Mouse (Mus musculus): ENCODE measurements around the gene Rapgef5. TPM values are rescaled to one million over a fixed set of nuclear protein-coding genes. Genes with fewer than 3 reads are reported as not detected.

Rapgef5 gene
- 10.4 and 12.0 TPM in 2 replicates for polyA plus RNA-seq (2014; fragmentation: Nextera tagmentation; extraction: Ambion mirVana)

GRCm38 (mm10) chr12:117516179-117516578 is at the start of gene Rapgef5:
Gene Rapgef5 (plus strand): TSS chr12:117516479.
- no peaks in the 10 kb centered on the region for H3K4me1 ChIP-seq (ENCODE audit: control insufficient read depth, insufficient read depth, low read length)
- H3K27me3 ChIP-seq (ENCODE audit: control insufficient read depth, insufficient read depth, low read length) = no peaks in the 10 kb centered on the region
- no peak within 1 kb of the TSS for H3K9ac ChIP-seq (ENCODE audit: low read length)
- WGBS = 100% methylated on average over 2 of the region's 2 CpGs
- H3K36me3 ChIP-seq (ENCODE audit: control insufficient read depth, insufficient read depth, low read length) = no peaks in the 10 kb centered on the region
- H3K9me3 ChIP-seq (ENCODE audit: control insufficient read depth, low read length) = no peaks in the 10 kb centered on the region
- H3K4me2 ChIP-seq = no peak within 1 kb of the TSS
- no peak for DNase-seq (ENCODE audit: low spot score, missing footprints)
- ATAC-seq (ENCODE audit: low FRiP score) = no peak
- no peak within 1 kb of the TSS for H3K4me3 ChIP-seq (ENCODE audit: low read depth, low read length)
- no peak within 1 kb of the TSS for H3K27ac ChIP-seq (ENCODE audit: low read depth, low read length)

- no peak for ATAC-seq (ENCODE audit: low FRiP score)
- H3K27ac ChIP-seq (ENCODE audit: low read depth, low read length) = no peak overlapping the region
- no peak overlapping the region for H3K4me3 ChIP-seq (ENCODE audit: low read depth, low read length)
- no peaks in the 10 kb centered on the region for H3K36me3 ChIP-seq (ENCODE audit: control insufficient read depth, insufficient read depth, low read length)
- H3K4me2 ChIP-seq = no peak overlapping the region
- no peaks in the 10 kb centered on the region for H3K27me3 ChIP-seq (ENCODE audit: control insufficient read depth, insufficient read depth, low read length)
- no peaks in the 10 kb centered on the region for H3K9me3 ChIP-seq (ENCODE audit: control insufficient read depth, low read length)
- H3K9ac ChIP-seq (ENCODE audit: low read length) = no peak overlapping the region
- DNase-seq (ENCODE audit: low spot score, missing footprints) = no peak
- H3K4me1 ChIP-seq (ENCODE audit: control insufficient read depth, insufficient read depth, low read length) = no peaks in the 10 kb centered on the region
- 66% methylated on average over 5 of the region's 5 CpGs for WGBS
Observed at GRCm38 (mm10) chr12:117468329-117468728, 48.0 kb upstream of the Rapgef5 start.

GRCm38 (mm10) chr12:117479014-117479413 is 37.3 kb upstream of the Rapgef5 start:
- ATAC-seq (ENCODE audit: low FRiP score) (no peak), DNase-seq (ENCODE audit: low spot score, missing footprints) (peak; percentile 84)
- H3K9me3 ChIP-seq (ENCODE audit: control insufficient read depth, low read length) = no peaks in the 10 kb centered on the region
- no peaks in the 10 kb centered on the region for H3K36me3 ChIP-seq (ENCODE audit: control insufficient read depth, insufficient read depth, low read length)
- no peak overlapping the region for H3K27ac ChIP-seq (ENCODE audit: low read depth, low read length)
- no peak overlapping the region for H3K4me2 ChIP-seq
- no peak overlapping the region for H3K9ac ChIP-seq (ENCODE audit: low read length)
- WGBS = 44% methylated on average over 3 of the region's 3 CpGs
- no peak overlapping the region for H3K4me3 ChIP-seq (ENCODE audit: low read depth, low read length)
- peaks cover 15% of the 10 kb centered on the region for H3K4me1 ChIP-seq (ENCODE audit: control insufficient read depth, insufficient read depth, low read length)
- no peaks in the 10 kb centered on the region for H3K27me3 ChIP-seq (ENCODE audit: control insufficient read depth, insufficient read depth, low read length)

GRCm38 (mm10) chr12:117479680-117480079 is 36.6 kb upstream of the Rapgef5 start:
- no peak overlapping the region for H3K4me2 ChIP-seq
- H3K4me1 ChIP-seq (ENCODE audit: control insufficient read depth, insufficient read depth, low read length) = peaks cover 15% of the 10 kb centered on the region
- H3K4me3 ChIP-seq (ENCODE audit: low read depth, low read length) = no peak overlapping the region
- DNase-seq (ENCODE audit: low spot score, missing footprints) (peak; percentile 37), ATAC-seq (ENCODE audit: low FRiP score) (no peak)
- H3K27ac ChIP-seq (ENCODE audit: low read depth, low read length) = no peak overlapping the region
- no peaks in the 10 kb centered on the region for H3K9me3 ChIP-seq (ENCODE audit: control insufficient read depth, low read length)
- H3K27me3 ChIP-seq (ENCODE audit: control insufficient read depth, insufficient read depth, low read length) = no peaks in the 10 kb centered on the region
- 79% methylated on average over 7 of the region's 7 CpGs for WGBS
- H3K36me3 ChIP-seq (ENCODE audit: control insufficient read depth, insufficient read depth, low read length) = no peaks in the 10 kb centered on the region
- no peak overlapping the region for H3K9ac ChIP-seq (ENCODE audit: low read length)

GRCm38 (mm10) chr12:117480958-117481357 is 35.3 kb upstream of the Rapgef5 start:
- H3K9ac ChIP-seq (ENCODE audit: low read length) = no peak overlapping the region
- DNase-seq (ENCODE audit: low spot score, missing footprints) (peak; percentile 69), ATAC-seq (ENCODE audit: low FRiP score) (no peak)
- H3K4me3 ChIP-seq (ENCODE audit: low read depth, low read length) = no peak overlapping the region
- 87% methylated on average over 3 of the region's 3 CpGs for whole genome bisulfite sequencing
- H3K27me3 ChIP-seq (ENCODE audit: control insufficient read depth, insufficient read depth, low read length) = no peaks in the 10 kb centered on the region
- peaks cover 15% of the 10 kb centered on the region for H3K4me1 ChIP-seq (ENCODE audit: control insufficient read depth, insufficient read depth, low read length)
- no peaks in the 10 kb centered on the region for H3K36me3 ChIP-seq (ENCODE audit: control insufficient read depth, insufficient read depth, low read length)
- H3K4me2 ChIP-seq = no peak overlapping the region
- H3K27ac ChIP-seq (ENCODE audit: low read depth, low read length) = no peak overlapping the region
- no peaks in the 10 kb centered on the region for H3K9me3 ChIP-seq (ENCODE audit: control insufficient read depth, low read length)

GRCm38 (mm10) chr12:117482665-117483064 is 33.6 kb upstream of the Rapgef5 start:
- peaks cover 9% of the 10 kb centered on the region for H3K4me1 ChIP-seq (ENCODE audit: control insufficient read depth, insufficient read depth, low read length)
- H3K4me2 ChIP-seq = no peak overlapping the region
- H3K4me3 ChIP-seq (ENCODE audit: low read depth, low read length) = no peak overlapping the region
- H3K36me3 ChIP-seq (ENCODE audit: control insufficient read depth, insufficient read depth, low read length) = no peaks in the 10 kb centered on the region
- no peak overlapping the region for H3K9ac ChIP-seq (ENCODE audit: low read length)
- no peak for ATAC-seq (ENCODE audit: low FRiP score)
- peak; percentile 69 for DNase-seq (ENCODE audit: low spot score, missing footprints)
- H3K27ac ChIP-seq (ENCODE audit: low read depth, low read length) = no peak overlapping the region
- H3K9me3 ChIP-seq (ENCODE audit: control insufficient read depth, low read length) = no peaks in the 10 kb centered on the region
- H3K27me3 ChIP-seq (ENCODE audit: control insufficient read depth, insufficient read depth, low read length) = no peaks in the 10 kb centered on the region
- WGBS = 44% methylated on average over 3 of the region's 3 CpGs

GRCm38 (mm10) chr12:117486118-117487057 is 29.9 kb upstream of the Rapgef5 start:
- H3K9ac ChIP-seq (ENCODE audit: low read length) = no peak overlapping the region
- no peaks in the 10 kb centered on the region for H3K9me3 ChIP-seq (ENCODE audit: control insufficient read depth, low read length)
- H3K27ac ChIP-seq (ENCODE audit: low read depth, low read length) = no peak overlapping the region
- no peaks in the 10 kb centered on the region for H3K4me1 ChIP-seq (ENCODE audit: control insufficient read depth, insufficient read depth, low read length)
- WGBS = 81% methylated on average over 4 of the region's 4 CpGs
- no peak overlapping the region for H3K4me2 ChIP-seq
- DNase-seq (ENCODE audit: low spot score, missing footprints) (no peak), ATAC-seq (ENCODE audit: low FRiP score) (no peak)
- H3K36me3 ChIP-seq (ENCODE audit: control insufficient read depth, insufficient read depth, low read length) = no peaks in the 10 kb centered on the region
- H3K27me3 ChIP-seq (ENCODE audit: control insufficient read depth, insufficient read depth, low read length) = no peaks in the 10 kb centered on the region
- no peak overlapping the region for H3K4me3 ChIP-seq (ENCODE audit: low read depth, low read length)

- 68% methylated on average over 3 of the region's 3 CpGs for WGBS
Observed at GRCm38 (mm10) chr12:117496501-117497176, 19.6 kb upstream of the Rapgef5 start.

GRCm38 (mm10) chr12:117497361-117497760 is 18.9 kb upstream of the Rapgef5 start:
- Histone ChIP-seq H3K36me3 (ENCODE audit: control insufficient read depth, insufficient read depth, low read length) (no peaks in the 10 kb centered on the region), H3K27me3 (ENCODE audit: control insufficient read depth, insufficient read depth, low read length) (no peaks in the 10 kb centered on the region), H3K4me3 (ENCODE audit: low read depth, low read length) (no peak overlapping the region), H3K4me1 (ENCODE audit: control insufficient read depth, insufficient read depth, low read length) (no peaks in the 10 kb centered on the region), H3K27ac (ENCODE audit: low read depth, low read length) (no peak overlapping the region), H3K4me2 (no peak overlapping the region), H3K9me3 (ENCODE audit: control insufficient read depth, low read length) (no peaks in the 10 kb centered on the region), H3K9ac (ENCODE audit: low read length) (no peak overlapping the region)
- ATAC-seq (ENCODE audit: low FRiP score) (no peak), DNase-seq (ENCODE audit: low spot score, missing footprints) (no peak)
- 88% methylated on average over 1 of the region's 1 CpGs for WGBS

More at GRCm38 (mm10) chr12:117496501-117497176, 19.6 kb upstream of the Rapgef5 start:
- Histone ChIP-seq H3K27me3 (ENCODE audit: control insufficient read depth, insufficient read depth, low read length) (no peaks in the 10 kb centered on the region), H3K4me1 (ENCODE audit: control insufficient read depth, insufficient read depth, low read length) (no peaks in the 10 kb centered on the region), H3K27ac (ENCODE audit: low read depth, low read length) (no peak overlapping the region), H3K9me3 (ENCODE audit: control insufficient read depth, low read length) (no peaks in the 10 kb centered on the region), H3K4me3 (ENCODE audit: low read depth, low read length) (no peak overlapping the region), H3K4me2 (no peak overlapping the region), H3K36me3 (ENCODE audit: control insufficient read depth, insufficient read depth, low read length) (no peaks in the 10 kb centered on the region), H3K9ac (ENCODE audit: low read length) (no peak overlapping the region)
- ATAC-seq (ENCODE audit: low FRiP score) = no peak
- DNase-seq (ENCODE audit: low spot score, missing footprints) = no peak
